Mouse (Mus musculus) gastrocnemius, adult 8-10 months (tissue): Measurements from ENCODE around the gene Cactin. TPM values are rescaled to one million over a fixed set of nuclear protein-coding genes. Genes with fewer than 3 reads are reported as not detected.
A peak's percentile ranks its signal among the peaks of the same experiment; 100 is the strongest.

Source experiments
- DNase-seq, 2 experiments: peaks; one replicate each; pipeline ENCODE4 v3.0.0; 2022; ENCODE audit warnings: low spot score in 2 of 2
- microRNA-seq: library from miRNA; unstranded; fragments of <30 nt; microRNA quantifications from one replicate; pipeline ENCODE4 v1.2.0, GENCODE M21; 2022
- total RNA-seq, 4 experiments: library from RNA; stranded (reverse); gene quantifications; 2 replicates each; pipeline ENCODE4 v1.2.4; 2022

Cactin gene
- total RNA-seq, 4 experiments from 2014 or later = 9.4 to 11.3 (median 9.8) TPM

DNA sequence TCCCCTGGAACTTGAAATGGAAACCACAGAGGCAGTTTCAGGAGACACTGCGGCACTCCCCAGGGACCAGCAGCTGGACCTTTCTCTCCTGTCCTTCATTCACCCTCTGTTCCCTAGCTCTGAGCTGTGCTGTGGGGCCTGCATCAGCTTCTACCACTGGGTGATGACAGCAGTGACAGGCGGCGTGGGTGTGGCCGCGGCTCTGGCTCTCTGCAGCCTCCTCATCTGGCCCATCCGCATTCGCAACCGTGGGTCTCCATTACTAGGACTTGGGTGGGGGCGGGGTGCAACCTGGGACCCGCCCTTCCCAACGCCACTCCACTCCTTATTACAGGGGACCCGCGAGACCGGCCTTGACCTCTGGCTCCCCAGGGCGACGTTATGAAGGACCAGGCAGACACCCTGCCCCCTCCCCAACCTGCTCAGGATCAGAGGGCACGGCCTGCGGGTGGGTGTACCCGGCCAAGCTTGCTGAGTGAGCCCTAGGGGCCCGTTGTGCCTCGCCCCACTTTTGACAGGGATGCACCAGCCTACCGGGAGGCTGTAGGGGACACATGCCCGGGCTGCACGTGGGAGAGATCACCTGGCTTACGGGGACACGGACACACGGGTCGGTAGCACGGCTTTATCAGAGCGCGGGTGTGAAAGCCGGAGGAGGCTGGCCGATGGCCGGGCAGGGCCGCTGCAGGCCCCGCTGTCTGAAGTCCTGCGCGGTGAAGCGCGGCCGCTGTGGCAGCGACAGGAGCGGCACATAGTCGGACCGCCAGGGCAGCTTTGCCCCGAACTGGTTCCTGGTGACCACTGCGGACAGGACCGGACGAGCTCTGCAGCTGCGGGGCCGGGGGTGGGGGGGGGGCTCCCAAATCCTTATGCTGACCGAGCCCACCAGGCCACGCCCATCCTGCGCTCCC is 42.8 kb downstream of the Cactin start:
- DNase-seq = no peak

DNA sequence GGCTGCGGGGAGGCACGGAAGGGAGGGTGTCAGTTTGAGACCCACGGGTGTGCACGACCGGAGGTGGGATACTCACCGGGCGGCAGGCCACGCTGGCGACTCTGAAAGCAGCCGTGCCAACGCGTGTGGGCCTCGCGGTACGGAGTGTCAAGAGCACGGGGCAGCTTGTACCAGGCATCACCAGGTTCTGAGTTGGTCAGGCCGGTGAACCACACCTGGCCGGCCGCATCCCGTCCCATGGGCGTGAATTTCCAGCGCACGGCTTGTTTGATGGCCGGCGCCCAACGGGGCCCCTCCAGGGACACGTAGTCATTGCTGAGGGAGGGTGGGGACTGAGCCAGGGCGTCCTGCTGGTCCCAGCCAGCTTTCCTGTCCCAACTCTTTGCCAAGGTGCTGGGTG is 43.8 kb downstream of the Cactin start:
- DNase-seq = no peak

DNA sequence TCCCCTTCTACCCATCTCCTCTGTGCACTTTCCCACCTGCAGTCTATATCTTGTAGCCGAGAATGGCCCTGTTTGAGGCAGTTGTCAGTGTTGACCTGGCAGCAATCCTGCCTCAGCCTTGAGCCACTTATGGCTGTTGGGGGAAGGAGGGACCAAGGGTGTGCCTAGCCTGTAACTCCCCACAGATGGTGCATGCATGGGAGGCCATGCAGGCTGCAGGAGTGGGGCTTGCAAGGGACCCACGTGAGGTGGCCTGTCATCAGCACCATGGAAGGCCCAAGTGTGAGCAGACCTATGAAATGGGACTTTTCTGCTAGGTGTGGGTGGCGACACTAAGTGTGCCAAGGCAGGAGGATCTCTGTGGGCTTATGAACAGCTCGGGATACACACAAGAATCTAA is 44.2 kb downstream of the Cactin start:
- DNase-seq = no peak

DNA sequence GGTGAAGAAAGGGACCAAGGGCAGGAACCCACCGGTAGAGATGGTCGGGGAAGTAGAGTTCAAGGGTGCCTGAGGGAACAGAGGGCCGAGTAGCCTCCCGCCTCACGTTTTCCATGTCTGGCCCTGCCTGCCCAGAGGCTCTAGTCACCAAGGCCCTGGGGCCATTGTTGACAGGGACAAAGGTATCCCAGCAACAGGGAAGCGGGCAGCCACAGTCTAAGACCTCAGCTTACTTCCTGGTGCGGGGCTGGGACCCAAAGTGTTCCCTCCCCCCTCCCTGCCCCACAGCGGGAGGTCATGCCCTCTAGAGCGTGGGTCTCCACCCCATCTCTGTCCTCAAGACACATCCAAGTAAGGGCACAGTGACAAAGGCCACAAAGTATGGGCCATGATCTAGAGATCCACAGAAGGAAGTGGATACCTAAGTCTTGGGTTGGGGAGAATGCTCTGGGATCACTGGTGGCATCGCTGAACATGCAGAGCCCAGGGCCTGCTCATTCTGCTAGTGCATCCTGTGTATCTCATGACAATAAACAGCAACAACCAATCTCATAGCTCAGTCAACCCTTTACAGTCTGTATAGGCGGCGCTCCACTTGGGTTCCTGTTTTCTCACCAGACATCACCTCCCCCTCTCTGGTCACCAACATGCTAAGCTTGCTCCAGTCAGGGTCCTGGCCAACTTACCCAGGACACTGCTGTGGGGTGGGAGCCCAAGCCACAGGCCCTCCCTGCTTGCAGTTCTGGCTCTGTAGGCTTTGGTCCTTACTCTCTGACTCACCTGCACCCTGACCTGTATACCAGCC is 45.0 kb downstream of the Cactin start, which contains the start of gene 4930404N11Rik:
TSS of gene 4930404N11Rik (minus strand) at position 145 of the 805 bp plus-strand sequence.
- no peak for DNase-seq

DNA sequence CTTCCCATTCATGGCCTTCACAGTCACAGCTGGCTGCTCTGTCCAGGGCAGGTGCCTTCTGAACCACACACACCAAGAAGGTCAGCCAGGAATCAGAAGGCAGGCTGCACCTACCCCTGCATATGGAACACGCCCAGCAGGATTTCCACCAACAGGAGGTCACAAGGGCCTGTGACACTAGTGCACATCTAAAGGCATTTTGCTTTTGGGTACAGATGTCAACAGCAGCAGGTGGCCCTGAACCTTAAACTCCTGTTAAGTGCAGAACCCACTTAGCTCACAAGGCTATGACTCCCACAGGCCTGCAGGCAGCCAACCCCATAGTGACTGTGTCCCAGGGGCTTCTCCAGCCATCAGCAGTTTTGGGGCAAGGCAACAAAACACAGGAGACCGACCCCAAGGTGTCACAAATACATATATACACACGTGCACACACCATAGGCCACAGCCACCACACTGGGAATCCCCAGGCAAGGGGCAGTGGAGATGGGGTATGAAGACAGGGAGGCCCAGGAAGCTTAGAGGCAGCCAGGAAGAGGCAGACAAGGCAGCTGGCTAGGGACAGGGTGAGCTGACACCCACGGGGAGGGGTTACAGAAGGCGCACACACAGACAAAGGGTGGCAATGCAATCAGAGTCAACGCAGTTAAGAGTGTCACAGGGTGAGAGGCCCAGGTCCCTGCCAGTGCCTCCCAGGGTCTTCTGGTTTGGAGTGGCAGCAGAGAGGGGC is 45.7 kb downstream of the Cactin start:
- no peak for DNase-seq

DNA sequence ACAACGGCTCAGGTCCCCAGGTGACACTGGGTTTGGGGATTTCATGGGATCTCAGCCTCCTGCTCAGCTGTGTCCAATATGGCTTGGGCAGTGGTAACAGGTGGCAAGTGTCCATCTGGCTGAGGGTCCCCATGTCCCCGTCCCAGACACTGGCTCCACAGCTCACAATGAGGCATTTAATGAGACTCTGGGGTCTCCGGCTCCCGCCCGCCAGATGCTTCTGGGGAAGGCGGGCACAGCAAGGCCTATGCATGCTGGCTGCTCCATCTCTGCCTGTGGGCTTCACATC is 46.2 kb downstream of the Cactin start:
- no peak for DNase-seq

DNA sequence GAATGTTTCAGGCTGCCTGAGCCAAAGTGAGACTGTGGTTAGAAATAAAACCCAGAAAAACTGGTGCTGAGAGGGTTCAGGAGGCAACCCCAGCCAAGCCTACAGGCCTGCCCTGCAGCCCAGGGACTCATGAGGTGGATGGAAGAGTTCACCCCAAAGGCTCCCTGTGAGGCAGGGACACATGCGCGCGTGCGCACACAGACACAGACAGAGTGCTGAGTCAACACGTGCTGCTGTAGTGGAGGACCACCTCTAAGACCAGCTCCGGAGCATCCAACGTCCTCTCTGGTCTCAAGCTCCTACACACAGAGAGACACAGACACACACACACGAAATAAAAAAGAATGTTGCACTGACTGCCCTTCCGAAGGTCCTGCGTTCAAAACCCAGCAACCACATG is 54.4 kb downstream of the Cactin start:
- DNase-seq = no peak

Small RNAs within 50 kb of the gene (microRNA-seq; reads per million reads assigned to microRNA genes)
- 31.6 reads per million, percentile 31 among the genes with 10 or more reads in this experiment for gene Mir3057

Other genes starting within 250 kb of the Cactin start
- gene Creb3l3, start 222.2 kb upstream of the Cactin start, total RNA-seq = under 1 TPM in 1 of 4 experiments, not detected in 3; 0.44 TPM
- gene Map2k2, start 215.2 kb upstream of the Cactin start, total RNA-seq = 100 to 1,000 TPM; 197 to 233 (median 208) TPM
- 10 to 100 TPM; 24.8 to 28.9 (median 25.5) TPM for gene Zbtb7a, start 185.9 kb upstream of the Cactin start, total RNA-seq
- gene Pias4, start 153.2 kb upstream of the Cactin start, total RNA-seq = 10 to 100 TPM; 14.0 to 19.0 (median 16.2) TPM
- 1,000 to 10,000 TPM; 1,293 to 1,550 (median 1,345) TPM for gene Eef2, start 144.5 kb upstream of the Cactin start, total RNA-seq
- 10 to 100 TPM; 25.2 to 31.5 (median 27.3) TPM for gene Dapk3, start 138.1 kb upstream of the Cactin start, total RNA-seq
- gene 4930442H23Rik, start 137.3 kb upstream of the Cactin start, total RNA-seq = not detected
- 100 to 1,000 TPM in 1 of 4 experiments, 10 to 100 TPM in 3; 15.3 to 106 (median 44.7) TPM for gene Nmrk2, start 119.1 kb upstream of the Cactin start, total RNA-seq
- gene Atcay, start 90.3 kb upstream of the Cactin start, total RNA-seq = not detected
- 1 to 10 TPM; 1.8 to 2.7 (median 2.1) TPM for gene Zfr2, start 87.9 kb upstream of the Cactin start, total RNA-seq
- under 1 TPM in 2 of 4 experiments, not detected in 2; 0.31 TPM for gene Matk, start 68.2 kb upstream of the Cactin start, total RNA-seq
- gene Mrpl54, start 54.2 kb upstream of the Cactin start, total RNA-seq = 100 to 1,000 TPM in 3 of 4 experiments, 10 to 100 TPM in 1; 96.1 to 111 (median 102) TPM
- 100 to 1,000 TPM in 2 of 4 experiments, 10 to 100 TPM in 2; 94.6 to 106 (median 98.8) TPM for gene Apba3, start 54.1 kb upstream of the Cactin start, total RNA-seq
- not detected for gene Tjp3, start 29.5 kb upstream of the Cactin start, total RNA-seq
- 10 to 100 TPM; 18.5 to 22.8 (median 21.9) TPM for gene Pip5k1c, start 28.1 kb upstream of the Cactin start, total RNA-seq
- under 1 TPM; 0.12 to 0.36 (median 0.19) TPM for gene Tbxa2r, start 7.6 kb downstream of the Cactin start, total RNA-seq
- 1 to 10 TPM in 1 of 4 experiments, under 1 TPM in 3; 0.46 to 1.2 (median 0.73) TPM for gene Gipc3, start 22.2 kb downstream of the Cactin start, total RNA-seq
- gene Hmg20b, start 29.4 kb downstream of the Cactin start, total RNA-seq = 10 to 100 TPM; 16.9 to 22.8 (median 21.1) TPM
- gene Mfsd12, start 36.4 kb downstream of the Cactin start, total RNA-seq = 1 to 10 TPM; 1.7 to 3.1 (median 2.1) TPM
- gene 4930404N11Rik, start 44.7 kb downstream of the Cactin start, total RNA-seq = under 1 TPM; 0.22 to 0.68 (median 0.60) TPM
- gene Fzr1, start 57.4 kb downstream of the Cactin start, total RNA-seq = 10 to 100 TPM; 14.8 to 18.5 (median 16.6) TPM
- 10 to 100 TPM; 46.5 to 50.1 (median 47.4) TPM for gene Dohh, start 63.3 kb downstream of the Cactin start, total RNA-seq
- gene Gm48551, start 63.4 kb downstream of the Cactin start, total RNA-seq = 1 to 10 TPM in 2 of 4 experiments, under 1 TPM in 2; 0.59 to 1.8 (median 1.1) TPM
- gene Gm48552, start 67.9 kb downstream of the Cactin start, total RNA-seq = 1 to 10 TPM in 2 of 4 experiments, under 1 TPM in 1, not detected in 1; 0.43 to 1.1 (median 1.1) TPM
- not detected for gene Smim24, start 71.9 kb downstream of the Cactin start, total RNA-seq
- gene Nfic, start 134.5 kb downstream of the Cactin start, total RNA-seq = 100 to 1,000 TPM; 223 to 267 (median 235) TPM
- gene Celf5, start 161.6 kb downstream of the Cactin start, total RNA-seq = under 1 TPM in 2 of 4 experiments, not detected in 2; 0.05 to 0.31 TPM
- 10 to 100 TPM; 41.6 to 49.3 (median 43.1) TPM for gene Ncln, start 175.3 kb downstream of the Cactin start, total RNA-seq
- 1 to 10 TPM in 1 of 4 experiments, under 1 TPM in 3; 0.27 to 1.0 (median 0.59) TPM for gene S1pr4, start 179.0 kb downstream of the Cactin start, total RNA-seq
- under 1 TPM; 0.19 to 0.80 (median 0.24) TPM for gene Gna15, start 203.1 kb downstream of the Cactin start, total RNA-seq
- 10 to 100 TPM; 26.2 to 30.7 (median 28.4) TPM for gene Gna11, start 224.1 kb downstream of the Cactin start, total RNA-seq
- gene Aes, start 238.4 kb downstream of the Cactin start, total RNA-seq = 100 to 1,000 TPM; 851 to 988 (median 920) TPM